Mouse (Mus musculus) E14TG2a.4 (cell line): ENCODE measurements around the gene Lnpep.

ENCODE experiments used
- CTCF ChIP-seq: conservative IDR thresholded peaks from 2 replicates; pipeline ENCODE4 v1.5.1; 2014; ENCODE audit warnings: low read length
- NANOG ChIP-seq: IDR thresholded peaks from 2 replicates; pipeline ENCODE4 v1.6.1; 2014; ENCODE audit warnings: borderline replicate concordance, low read length, mixed read lengths
- POU5F1 ChIP-seq: IDR thresholded peaks from 2 replicates; pipeline ENCODE4 v1.6.1; 2014; ENCODE audit warnings: low read length, borderline replicate concordance

DNA sequence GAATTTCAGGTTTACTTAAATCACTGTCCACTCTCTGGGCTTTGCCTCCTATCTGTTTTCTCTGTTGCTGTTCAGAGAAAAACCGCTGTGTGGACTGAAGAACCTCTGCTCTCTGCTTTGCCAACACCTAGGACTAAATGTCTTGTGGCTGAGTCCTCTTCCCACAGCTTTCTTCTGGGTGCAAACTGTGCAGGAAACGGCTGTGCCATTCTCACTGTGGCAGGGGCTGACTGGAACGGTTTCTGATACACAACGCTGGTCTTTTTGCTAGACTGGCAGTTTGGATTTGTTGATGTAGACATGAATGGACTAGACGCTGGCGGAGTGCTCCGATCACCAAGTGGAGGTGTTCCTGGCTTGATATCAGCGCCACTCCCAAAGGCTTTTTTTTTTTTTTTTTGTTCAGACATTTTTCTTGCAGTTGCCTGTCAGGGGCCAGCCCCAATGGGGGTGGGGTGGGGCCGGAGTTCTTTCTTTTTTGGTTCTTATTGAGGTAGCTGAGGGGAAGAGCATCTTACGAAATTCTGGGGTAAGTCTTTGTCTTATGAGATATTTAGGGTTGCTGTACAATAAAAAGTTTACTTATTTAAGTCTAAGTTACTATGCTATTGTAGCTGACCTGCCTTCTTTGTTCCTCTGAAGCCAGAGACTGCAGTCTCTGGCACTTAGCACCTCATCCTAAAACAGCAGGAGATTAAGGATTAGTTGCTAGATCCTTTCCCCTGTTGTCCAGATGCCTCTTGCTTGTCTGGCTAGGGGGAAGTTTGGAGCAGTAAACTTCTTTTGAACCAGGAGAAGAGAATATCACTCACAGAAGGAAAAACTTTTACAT lies 30.4 kb upstream of the Lnpep start:
- TF ChIP-seq CTCF, result no peak
- no peak for TF ChIP-seq POU5F1
- TF ChIP-seq NANOG, result peak; percentile 67; the same call in 1 of the 2 replicates
